Comparison of ENCODE assay signal across 8 mouse cellular contexts in the genomic region with DNA sequence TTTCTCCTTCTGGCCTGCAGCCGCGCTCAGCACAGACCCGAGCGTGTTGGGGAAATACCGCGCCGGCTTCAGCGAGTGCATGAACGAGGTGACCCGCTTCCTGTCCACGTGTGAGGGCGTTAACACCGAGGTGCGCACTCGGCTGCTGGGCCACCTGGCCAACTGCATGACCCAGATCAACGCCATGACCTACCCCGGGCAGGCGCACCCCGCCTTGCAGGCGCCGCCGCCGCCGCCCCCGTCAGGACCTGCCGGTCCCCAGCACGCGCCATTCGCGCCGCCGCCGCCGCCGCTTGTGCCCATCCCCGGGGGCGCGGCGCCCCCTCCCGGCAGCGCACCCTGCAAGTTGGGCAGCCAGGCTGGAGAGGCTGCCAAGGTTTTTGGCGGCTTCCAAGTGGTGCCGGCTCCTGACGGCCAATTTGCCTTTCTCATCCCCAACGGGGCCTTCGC. TPM values are rescaled to one million over a fixed set of nuclear protein-coding genes. Genes with fewer than 3 reads are reported as not detected.
DNase-seq lines count a peak whose midpoint lies in the region; ATAC-seq and TF ChIP-seq lines count a peak whose summit lies in the region.

No protein-coding gene starts in this region.

- peak overlapping the region; percentile 43 for H3K4me3 ChIP-seq in embryonic facial prominence, embryonic 11.5 days (ENCODE audit: low read depth, low read length)
- H3K4me3 ChIP-seq in heart, embryonic 10.5 days: peak overlapping the region; percentile 78
- H3K4me3 ChIP-seq in limb, embryonic 15.5 days: peak overlapping the region; percentile 65
- H3K4me3 ChIP-seq in midbrain, postnatal 0 days (ENCODE audit: low read depth, low read length): peak overlapping the region; percentile 47

- no peaks in the 10 kb centered on the region for H3K27me3 ChIP-seq in embryonic facial prominence, embryonic 11.5 days (ENCODE audit: control insufficient read depth, insufficient read depth, low read length)
- H3K27me3 ChIP-seq in heart, embryonic 10.5 days (ENCODE audit: insufficient read depth, poor library complexity, severe bottlenecking): no peaks in the 10 kb centered on the region
- no peaks in the 10 kb centered on the region for H3K27me3 ChIP-seq in limb, embryonic 15.5 days
- H3K27me3 ChIP-seq in midbrain, postnatal 0 days (ENCODE audit: insufficient read depth, low read length): peaks cover 29% of the 10 kb centered on the region
- H3K27me3 ChIP-seq in splenic B cell, adult 2 months (ENCODE audit: control insufficient read depth, insufficient read depth, low read length, poor library complexity, severe bottlenecking): no peaks in the 10 kb centered on the region

- DNase-seq in ovary, adult 18-20 months (ENCODE audit: low spot score): peak; percentile 79
- no peak for DNase-seq in ovary, postnatal 10 days (ENCODE audit: low spot score)
- peak; percentile 85 for DNase-seq in embryonic facial prominence, embryonic 11.5 days (ENCODE audit: low spot score)
- peak; percentile 91 for DNase-seq in heart, embryonic 10.5 days (ENCODE audit: low spot score)
- DNase-seq in kidney, adult 9 months: peak; percentile 88
- peak; percentile 81 for DNase-seq in midbrain, postnatal 0 days (ENCODE audit: low spot score)
- peak; percentile 95 for DNase-seq in splenic B cell, adult 2 months (ENCODE audit: low read depth, low spot score)

- H3K36me3 ChIP-seq in embryonic facial prominence, embryonic 11.5 days (replicated peaks; ENCODE audit: control insufficient read depth, insufficient read depth, low read depth, low read length): no peaks in the 10 kb centered on the region
- H3K36me3 ChIP-seq in heart, embryonic 10.5 days: no peaks in the 10 kb centered on the region
- H3K36me3 ChIP-seq in limb, embryonic 15.5 days: no peaks in the 10 kb centered on the region
- no peaks in the 10 kb centered on the region for H3K36me3 ChIP-seq in midbrain, postnatal 0 days (ENCODE audit: insufficient read depth, low read length)
- H3K36me3 ChIP-seq in splenic B cell, adult 2 months (ENCODE audit: control insufficient read depth, insufficient read depth, low read length, poor library complexity, severe bottlenecking): no peaks in the 10 kb centered on the region

- peak overlapping the region; percentile 63 for H3K9ac ChIP-seq in embryonic facial prominence, embryonic 11.5 days (replicated peaks; ENCODE audit: low read length)
- H3K9ac ChIP-seq in limb, embryonic 15.5 days: peak overlapping the region; percentile 53
- peak overlapping the region; percentile 44 for H3K9ac ChIP-seq in midbrain, postnatal 0 days (replicated peaks; ENCODE audit: low read length, poor library complexity, severe bottlenecking)

- peak; percentile 69 for TF ChIP-seq CTCF in midbrain, postnatal 0 days (IDR thresholded peaks at IDR 0.05)

- peak overlapping the region; percentile 87 for H3K27ac ChIP-seq in embryonic facial prominence, embryonic 11.5 days (replicated peaks; ENCODE audit: low read depth, low read length)
- H3K27ac ChIP-seq in heart, embryonic 10.5 days: peak overlapping the region; percentile 99
- H3K27ac ChIP-seq in limb, embryonic 15.5 days: peak overlapping the region; percentile 98
- peak overlapping the region; percentile 52; the same call in 1 of the 2 replicates for H3K27ac ChIP-seq in midbrain, postnatal 0 days (ENCODE audit: low read depth, low read length)

- ATAC-seq in embryonic facial prominence, embryonic 11.5 days (replicated peaks; ENCODE audit: insufficient number of reproducible peaks, low FRiP score, low TSS enrichment, low read depth): no peak
- no peak for ATAC-seq in limb, embryonic 15.5 days (ENCODE audit: insufficient number of reproducible peaks, low FRiP score, low TSS enrichment, low read depth)
- ATAC-seq in midbrain, postnatal 0 days (ENCODE audit: low FRiP score): no peak

- peak overlapping the region; percentile 65 for H3K4me2 ChIP-seq in embryonic facial prominence, embryonic 11.5 days (ENCODE audit: low read depth, low read length)
- peak overlapping the region; percentile 90 for H3K4me2 ChIP-seq in limb, embryonic 15.5 days
- H3K4me2 ChIP-seq in midbrain, postnatal 0 days (ENCODE audit: low read depth, low read length, poor library complexity, severe bottlenecking): peak overlapping the region; percentile 78

- H3K9me3 ChIP-seq in embryonic facial prominence, embryonic 11.5 days (replicated peaks; ENCODE audit: control insufficient read depth, low read length): no peaks in the 10 kb centered on the region
- H3K9me3 ChIP-seq in heart, embryonic 10.5 days: no peaks in the 10 kb centered on the region
- H3K9me3 ChIP-seq in limb, embryonic 15.5 days: no peaks in the 10 kb centered on the region
- H3K9me3 ChIP-seq in midbrain, postnatal 0 days (ENCODE audit: low read length): no peaks in the 10 kb centered on the region

- WGBS in embryonic facial prominence, embryonic 11.5 days: under 1% methylated on average over 46 of the region's 46 CpGs
- WGBS in heart, embryonic 10.5 days: under 1% methylated on average over 46 of the region's 46 CpGs
- WGBS in limb, embryonic 15.5 days: under 1% methylated on average over 46 of the region's 46 CpGs
- 0% methylated on average over 40 of the region's 46 CpGs for WGBS in midbrain, postnatal 0 days

- H3K4me1 ChIP-seq in embryonic facial prominence, embryonic 11.5 days (ENCODE audit: control insufficient read depth, insufficient read depth, low read length): peaks cover 13% of the 10 kb centered on the region
- H3K4me1 ChIP-seq in heart, embryonic 10.5 days: peaks cover 58% of the 10 kb centered on the region
- peaks cover 54% of the 10 kb centered on the region for H3K4me1 ChIP-seq in limb, embryonic 15.5 days
- H3K4me1 ChIP-seq in midbrain, postnatal 0 days (ENCODE audit: insufficient read depth, low read length): no peaks in the 10 kb centered on the region

RNA-seq across cellular contexts. Expression of a gene that starts 2.7 kb away (rescaled TPM):
- polyA plus RNA-seq in embryonic facial prominence, embryonic 11.5 days (2014; fragmentation: Nextera tagmentation; extraction: Ambion mirVana): 65.0 and 68.1 TPM in 2 replicates
- polyA plus RNA-seq in heart, embryonic 10.5 days (2016; fragmentation: Nextera tagmentation; extraction: Ambion mirVana): 25.1 and 35.2 TPM in 2 replicates
- polyA plus RNA-seq in limb, embryonic 15.5 days (2015; fragmentation: Nextera tagmentation; extraction: Ambion mirVana): 55.3 and 60.5 TPM in 2 replicates
- 10.2 and 10.3 TPM in 2 replicates for total RNA-seq in midbrain, postnatal 0 days (2014; rRNA removed)
- polyA plus RNA-seq in midbrain, postnatal 0 days (2015; fragmentation: Nextera tagmentation; extraction: Ambion mirVana): 9.2 and 13.0 TPM in 2 replicates
